Mouse (Mus musculus): ENCODE results near the gene Wbp1. TPM values are rescaled to one million over a fixed set of nuclear protein-coding genes. Genes with fewer than 3 reads are reported as not detected.

Gene Wbp1
- total and polyA plus RNA-seq, 3 experiments: 19.3 to 27.5 (median 24.1) TPM

DNA sequence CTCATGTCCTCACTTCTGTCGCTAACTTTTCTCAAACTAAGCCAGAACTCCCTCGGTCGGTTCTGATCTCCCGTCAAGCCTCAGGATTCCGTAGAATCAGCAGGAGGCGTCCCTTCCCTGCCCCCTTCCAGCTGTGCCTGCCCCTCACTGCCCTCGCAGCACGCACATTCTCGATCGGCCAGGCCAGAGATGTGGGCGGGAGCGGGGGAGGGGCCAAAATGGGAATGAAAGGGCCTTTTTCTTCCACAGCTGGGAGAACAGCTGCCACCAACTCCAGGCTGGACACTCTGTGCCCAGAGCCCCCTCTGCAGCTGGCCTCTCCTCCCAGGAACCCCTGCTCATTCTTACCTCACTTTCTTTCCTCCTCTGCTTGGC is 16.2 kb upstream of the Wbp1 start:
- dilution Hi-C loops (cut with MboI; ENCODE audit: extremely low pct_ligation_motif_present, extremely low pct_unique_long_range_greater_than_20kb, low sequenced_read_pairs) (no loop called here), in situ Hi-C loops (cut with MboI; ENCODE audit: low pct_ligation_motif_present, low pct_unique_long_range_greater_than_20kb, low sequenced_read_pairs) (no loop called here)
- no peak overlapping the region for H3K9ac ChIP-seq (ENCODE audit: insufficient read depth, low read depth)
- H3K27ac ChIP-seq (ENCODE audit: insufficient read depth, low read depth): no peak overlapping the region
- H3K9me3 ChIP-seq (replicated peaks; ENCODE audit: low read length): no peaks in the 10 kb centered on the region
- peak overlapping the region in 2 of 3 experiments; percentile 19 to 28 for H3K4me3 ChIP-seq (replicated peaks in 1 of 3; ENCODE audit: low read depth in 2 of 3, low read length in 2 of 3, poor library complexity in 1 of 3)
- no peaks in the 10 kb centered on the region for H3K36me3 ChIP-seq (replicated peaks in 1 of 2; ENCODE audit: control insufficient read depth in 1 of 2, insufficient read depth in 1 of 2, low read length in 1 of 2)
- H3K27me3 ChIP-seq (replicated peaks): peaks cover 2% of the 10 kb centered on the region
- H3K4me1 ChIP-seq (ENCODE audit: control insufficient read depth in 1 of 2, insufficient read depth in 2 of 2): peaks cover 9 to 31% of the 10 kb centered on the region in 2 experiments; a peak in 3 of 4 replicates
- H3K4me2 ChIP-seq (ENCODE audit: insufficient read depth, low read depth, poor library complexity, severe bottlenecking): no peak overlapping the region
- H3K79me2 ChIP-seq (replicated peaks; ENCODE audit: control insufficient read depth, extremely low read depth, insufficient read depth, poor library complexity, severe bottlenecking): no peaks in the 10 kb centered on the region
- DNase-seq (ENCODE audit: extremely low read depth): no peak
- TF ChIP-seq BHLHE40 (IDR thresholded peaks at IDR 0.05; ENCODE audit: low read depth, low read length) (no peak), CTCF (conservative IDR thresholded peaks at IDR 0.05 in 1 of 2, IDR thresholded peaks at IDR 0.05 in 1 of 2; ENCODE audit: low read depth in 2 of 2, low read length in 2 of 2) (no peak), UBTF (IDR thresholded peaks at IDR 0.05; ENCODE audit: low read depth, low read length) (no peak), IRF4 (IDR thresholded peaks at IDR 0.05; ENCODE audit: low read depth, low read length) (no peak), MAX (IDR thresholded peaks at IDR 0.05; ENCODE audit: low read length) (no peak), E2F4 (IDR thresholded peaks at IDR 0.05; ENCODE audit: insufficient replicate concordance, low read depth, low read length) (no peak), PAX5 (IDR thresholded peaks at IDR 0.05; ENCODE audit: low read length) (no peak), ZC3H11A (IDR thresholded peaks at IDR 0.05; ENCODE audit: low read depth, low read length) (no peak), ZMIZ1 (IDR thresholded peaks at IDR 0.05; ENCODE audit: low read depth, low read length) (no peak), ELF1 (IDR thresholded peaks at IDR 0.05; ENCODE audit: low read depth, low read length) (no peak), TBP (conservative IDR thresholded peaks at IDR 0.05; ENCODE audit: low read depth, low read length) (no peak), EP300 (IDR thresholded peaks at IDR 0.05; ENCODE audit: low read length) (no peak), RAD21 (IDR thresholded peaks at IDR 0.05; ENCODE audit: low read depth, low read length) (no peak)

DNA sequence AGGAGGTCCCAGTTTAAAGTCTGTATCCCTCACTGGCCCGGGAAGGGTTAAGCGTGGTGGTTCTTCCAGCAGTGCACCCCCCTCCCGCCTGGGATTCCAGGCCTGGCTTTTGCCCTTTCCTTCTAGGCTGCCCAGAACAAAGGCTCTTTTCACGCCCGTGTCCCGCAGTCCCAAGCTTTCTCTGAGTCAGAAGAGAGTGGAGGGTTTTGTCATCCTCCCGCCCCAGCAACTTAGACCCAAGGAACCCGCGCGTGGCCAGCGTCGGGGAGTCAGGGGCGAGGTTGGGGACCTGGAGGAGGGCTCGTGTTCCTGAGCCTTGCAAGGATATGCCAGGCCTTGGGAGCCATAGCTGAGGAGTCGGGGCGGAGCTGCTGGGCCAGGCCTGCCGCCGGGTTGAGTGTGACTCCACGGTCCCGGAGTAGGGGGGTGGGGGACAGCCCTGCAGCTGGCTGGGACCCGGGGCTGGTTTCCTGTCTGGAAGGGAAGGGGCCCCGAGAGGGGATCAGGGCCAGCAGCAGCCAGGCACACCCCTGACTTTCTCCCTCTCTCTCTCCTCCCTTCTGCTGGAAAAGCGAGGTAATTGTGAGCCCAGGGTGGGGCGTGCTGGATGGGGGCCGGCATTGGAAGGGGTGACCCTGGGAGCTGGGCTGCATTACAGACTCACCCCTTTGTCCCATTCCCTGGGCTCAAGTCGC is 15.7 kb upstream of the Wbp1 start:
- no peak for TF ChIP-seq JUND (conservative IDR thresholded peaks at IDR 0.05; ENCODE audit: low read depth, low read length)
- no peak for TF ChIP-seq TCF12 (IDR thresholded peaks at IDR 0.05; ENCODE audit: low read depth, low read length)
- no peak for TF ChIP-seq RCOR1 (conservative IDR thresholded peaks at IDR 0.05; ENCODE audit: low read depth, low read length)
- no peak for TF ChIP-seq MAX (IDR thresholded peaks at IDR 0.05; ENCODE audit: low read length)
- TF ChIP-seq SMC3 (IDR thresholded peaks at IDR 0.05; ENCODE audit: low read depth, low read length): no peak
- TF ChIP-seq ZKSCAN1 (IDR thresholded peaks at IDR 0.05; ENCODE audit: borderline replicate concordance, low read depth, low read length): no peak
- TF ChIP-seq NRF1 (IDR thresholded peaks at IDR 0.05; ENCODE audit: low read depth, low read length): no peak
- no peak for TF ChIP-seq CHD1 (IDR thresholded peaks at IDR 0.05; ENCODE audit: low read depth, low read length)
- TF ChIP-seq TBP (conservative IDR thresholded peaks at IDR 0.05; ENCODE audit: low read depth, low read length): no peak
- TF ChIP-seq ZNF384 (IDR thresholded peaks at IDR 0.05; ENCODE audit: low read depth, low read length): no peak
- no peak for TF ChIP-seq ZMIZ1 (IDR thresholded peaks at IDR 0.05; ENCODE audit: low read depth, low read length)
- TF ChIP-seq NELFE (IDR thresholded peaks at IDR 0.05; ENCODE audit: low read depth, low read length): no peak
- TF ChIP-seq UBTF (IDR thresholded peaks at IDR 0.05; ENCODE audit: low read depth, low read length): no peak
- TF ChIP-seq KAT2A (IDR thresholded peaks at IDR 0.05; ENCODE audit: insufficient replicate concordance, low read length): no peak
- H3K4me1 ChIP-seq (ENCODE audit: control insufficient read depth in 1 of 2, insufficient read depth in 2 of 2): peaks cover 7 to 31% of the 10 kb centered on the region in 2 experiments; a peak in 3 of 4 replicates
- dilution Hi-C loops (cut with MboI; ENCODE audit: extremely low pct_ligation_motif_present, extremely low pct_unique_long_range_greater_than_20kb, low sequenced_read_pairs) (no loop called here), in situ Hi-C loops (cut with MboI; ENCODE audit: low pct_ligation_motif_present, low pct_unique_long_range_greater_than_20kb, low sequenced_read_pairs) (no loop called here)
- no peak overlapping the region for H3K4me2 ChIP-seq (ENCODE audit: insufficient read depth, low read depth, poor library complexity, severe bottlenecking)
- H3K27ac ChIP-seq (ENCODE audit: insufficient read depth, low read depth): no peak overlapping the region
- DNase-seq (ENCODE audit: extremely low read depth): no peak
- H3K4me3 ChIP-seq (replicated peaks in 1 of 3; ENCODE audit: low read depth in 2 of 3, low read length in 2 of 3, poor library complexity in 1 of 3): peak overlapping the region in 2 of 3 experiments; percentile 13 to 19
- no peaks in the 10 kb centered on the region for H3K79me2 ChIP-seq (replicated peaks; ENCODE audit: control insufficient read depth, extremely low read depth, insufficient read depth, poor library complexity, severe bottlenecking)
- no peak overlapping the region for H3K9ac ChIP-seq (ENCODE audit: insufficient read depth, low read depth)
- no peaks in the 10 kb centered on the region for H3K9me3 ChIP-seq (replicated peaks; ENCODE audit: low read length)
- peaks cover 2% of the 10 kb centered on the region for H3K27me3 ChIP-seq (replicated peaks)
- no peaks in the 10 kb centered on the region for H3K36me3 ChIP-seq (replicated peaks in 1 of 2; ENCODE audit: control insufficient read depth in 1 of 2, insufficient read depth in 1 of 2, low read length in 1 of 2)
